In genomic region chr16:92119013-92119515, GRCm38 (mm10) we compare ENCODE assay signal across 28 mouse cellular contexts.
DNase-seq lines count a peak whose midpoint lies in the region; ATAC-seq and TF ChIP-seq lines count a peak whose summit lies in the region.
"Had no signal": no experiment of that assay in that cellular context is flagged by ENCODE, and none has a peak within 500 bp of the region (broad histone marks: within the 10 kb centered on the region; RNA-seq: fewer than 3 reads in every experiment).

No protein-coding gene starts in this region.

- H3K4me2 ChIP-seq in intestine, embryonic 15.5 days (replicated peaks): no peak overlapping the region
- H3K4me2 ChIP-seq in intestine, postnatal 0 days (replicated peaks; ENCODE audit: low read depth): no peak overlapping the region
- no peak overlapping the region for H3K4me2 ChIP-seq in limb, embryonic 14.5 days (replicated peaks; ENCODE audit: low read depth, low read length, severe bottlenecking)
- H3K4me2 ChIP-seq: forebrain, embryonic 12.5 days; heart, embryonic 12.5 days; hindbrain, embryonic 12.5 days; liver, embryonic 15.5 days; lung, embryonic 14.5 days; neural tube, embryonic 12.5 days had no signal

- no peak for TF ChIP-seq CTCF in intestine, postnatal 0 days (IDR thresholded peaks at IDR 0.05; ENCODE audit: low read depth)

- H3K9ac ChIP-seq in intestine, embryonic 15.5 days: no peak overlapping the region
- no peak overlapping the region for H3K9ac ChIP-seq in intestine, postnatal 0 days (ENCODE audit: low read depth, low read length)
- peak overlapping the region; percentile 31; the same call in 1 of the 2 replicates for H3K9ac ChIP-seq in limb, embryonic 14.5 days (ENCODE audit: low read depth, low read length, severe bottlenecking)
- H3K9ac ChIP-seq: forebrain, embryonic 12.5 days; forebrain, postnatal 0 days; heart, embryonic 12.5 days; hindbrain, embryonic 12.5 days; liver, embryonic 15.5 days; lung, embryonic 14.5 days; neural tube, embryonic 12.5 days had no signal

- peaks cover 6% of the 10 kb centered on the region; the same call in 1 of the 2 replicates for H3K4me1 ChIP-seq in intestine, embryonic 15.5 days (replicated peaks)
- H3K4me1 ChIP-seq in intestine, postnatal 0 days (replicated peaks; ENCODE audit: control insufficient read depth, insufficient read depth, low read length): peaks cover 3% of the 10 kb centered on the region; the same call in 1 of the 2 replicates
- H3K4me1 ChIP-seq in limb, embryonic 14.5 days (ENCODE audit: control insufficient read depth, insufficient read depth, low read length): peaks cover 16% of the 10 kb centered on the region
- peaks cover 22% of the 10 kb centered on the region for H3K4me1 ChIP-seq in limb, embryonic 10.5 days

- no peak for TF ChIP-seq POLR2A in limb, embryonic 14.5 days (IDR thresholded peaks at IDR 0.05; ENCODE audit: borderline replicate concordance, extremely low read depth, insufficient read depth, insufficient read length)

- WGBS in intestine, embryonic 15.5 days: 50% methylated on average over 13 of the region's 13 CpGs
- 47% methylated on average over 13 of the region's 13 CpGs for WGBS in intestine, postnatal 0 days
- 49% methylated on average over 13 of the region's 13 CpGs for WGBS in limb, embryonic 14.5 days
- 76% methylated on average over 13 of the region's 13 CpGs for WGBS in limb, embryonic 10.5 days

- H3K27ac ChIP-seq in intestine, embryonic 15.5 days: no peak overlapping the region
- H3K27ac ChIP-seq in intestine, postnatal 0 days (ENCODE audit: low read depth, low read length): no peak overlapping the region
- no peak overlapping the region for H3K27ac ChIP-seq in limb, embryonic 14.5 days (replicated peaks; ENCODE audit: low read depth, low read length)
- H3K27ac ChIP-seq in limb, embryonic 10.5 days: no peak overlapping the region
- H3K27ac ChIP-seq: forebrain, embryonic 12.5 days; heart, adult 2 months; hindbrain, embryonic 12.5 days; liver, embryonic 15.5 days; midbrain, embryonic 10.5 days; neural tube, embryonic 12.5 days had no signal

- no peaks in the 10 kb centered on the region for H3K27me3 ChIP-seq in intestine, embryonic 15.5 days (replicated peaks)
- no peaks in the 10 kb centered on the region for H3K27me3 ChIP-seq in intestine, postnatal 0 days (replicated peaks; ENCODE audit: control insufficient read depth, insufficient read depth, low read length)
- H3K27me3 ChIP-seq in limb, embryonic 14.5 days (ENCODE audit: control insufficient read depth, insufficient read depth, low read length): no peaks in the 10 kb centered on the region
- no peaks in the 10 kb centered on the region for H3K27me3 ChIP-seq in limb, embryonic 10.5 days (ENCODE audit: low read depth, poor library complexity, severe bottlenecking)
- H3K27me3 ChIP-seq: forebrain, embryonic 12.5 days; heart, embryonic 12.5 days; hindbrain, embryonic 12.5 days; liver, embryonic 15.5 days; neural tube, embryonic 12.5 days had no signal

- no peak overlapping the region for H3K4me3 ChIP-seq in intestine, embryonic 15.5 days (replicated peaks)
- H3K4me3 ChIP-seq in intestine, postnatal 0 days (ENCODE audit: low read depth, low read length): no peak overlapping the region
- no peak overlapping the region for H3K4me3 ChIP-seq in limb, embryonic 14.5 days (replicated peaks; ENCODE audit: low read length)
- no peak overlapping the region for H3K4me3 ChIP-seq in limb, embryonic 10.5 days
- H3K4me3 ChIP-seq: forebrain, embryonic 12.5 days; heart, adult 2 months; heart, embryonic 12.5 days; hindbrain, embryonic 12.5 days; liver, embryonic 15.5 days; midbrain, embryonic 10.5 days; myocyte; neural tube, embryonic 12.5 days had no signal

- no peaks in the 10 kb centered on the region for H3K36me3 ChIP-seq in intestine, embryonic 15.5 days
- H3K36me3 ChIP-seq in intestine, postnatal 0 days (ENCODE audit: control insufficient read depth, insufficient read depth): no peaks in the 10 kb centered on the region
- H3K36me3 ChIP-seq in limb, embryonic 14.5 days (ENCODE audit: control insufficient read depth, insufficient read depth, low read length): 0 out of 2 replicates have a peak, but pooled peaks cover under 1% of the 10 kb centered on the region
- H3K36me3 ChIP-seq in limb, embryonic 10.5 days: no peaks in the 10 kb centered on the region
- H3K36me3 ChIP-seq: forebrain, embryonic 12.5 days; heart, embryonic 12.5 days; hindbrain, embryonic 12.5 days; liver, embryonic 15.5 days; midbrain, embryonic 10.5 days; neural tube, embryonic 12.5 days had no signal

- ATAC-seq in intestine, embryonic 15.5 days: 0 out of 2 replicates have a peak, but pooled peaks have one; percentile 29
- ATAC-seq in intestine, postnatal 0 days: no peak
- no peak for ATAC-seq in limb, embryonic 14.5 days (ENCODE audit: low FRiP score, low read depth)
- no peak for ATAC-seq in megakaryocyte, adult 5-6 weeks (ENCODE audit: poor library complexity, severe bottlenecking)
- ATAC-seq: forebrain, postnatal 0 days; midbrain, embryonic 16.5 days had no signal

- no peaks in the 10 kb centered on the region for H3K9me3 ChIP-seq in intestine, embryonic 15.5 days
- H3K9me3 ChIP-seq in intestine, postnatal 0 days (ENCODE audit: control insufficient read depth): no peaks in the 10 kb centered on the region
- H3K9me3 ChIP-seq in limb, embryonic 14.5 days (ENCODE audit: control insufficient read depth, low read length): no peaks in the 10 kb centered on the region
- H3K9me3 ChIP-seq in limb, embryonic 10.5 days (replicated peaks): no peaks in the 10 kb centered on the region
- H3K9me3 ChIP-seq: liver, embryonic 15.5 days; neural tube, embryonic 12.5 days had no signal

- no peak for DNase-seq in limb, embryonic 14.5 days (ENCODE audit: low spot score)
- no peak for DNase-seq in limb, embryonic 10.5 days (ENCODE audit: low spot score)
- DNase-seq in ZHBTc4 (ENCODE audit: low read depth, low spot score): peak; percentile 67
- DNase-seq in cerebellum, adult 11 months: no peak
- DNase-seq: adrenal gland, postnatal 14 days; B cell, adult 2 months; cerebellum, adult 18-20 months; cerebellum, postnatal 10 days; forebrain, postnatal 0 days; heart, adult 2 months; heart, postnatal 14 days; kidney, adult 8-10 months; layer of hippocampus, adult 9-11 months; lung, embryonic 14.5 days; lung, postnatal 14 days; right cerebral cortex, postnatal 14 days; thymus, postnatal 4 days had no signal
